Mouse (Mus musculus): ENCODE measurements around the gene Elf3. TPM values are rescaled to one million over a fixed set of nuclear protein-coding genes. Genes with fewer than 3 reads are reported as not detected.
"Not testable (repeated sequence)": the region's sequence is repeated elsewhere in the genome, so short reads cannot be mapped to it uniquely, and the experiment has no call there.

The Elf3 gene
- total RNA-seq (2022): 1 to 10 TPM in 1 of 4 experiments, under 1 TPM in 3; 0.20 to 1.2 (median 0.58) TPM

DNA sequence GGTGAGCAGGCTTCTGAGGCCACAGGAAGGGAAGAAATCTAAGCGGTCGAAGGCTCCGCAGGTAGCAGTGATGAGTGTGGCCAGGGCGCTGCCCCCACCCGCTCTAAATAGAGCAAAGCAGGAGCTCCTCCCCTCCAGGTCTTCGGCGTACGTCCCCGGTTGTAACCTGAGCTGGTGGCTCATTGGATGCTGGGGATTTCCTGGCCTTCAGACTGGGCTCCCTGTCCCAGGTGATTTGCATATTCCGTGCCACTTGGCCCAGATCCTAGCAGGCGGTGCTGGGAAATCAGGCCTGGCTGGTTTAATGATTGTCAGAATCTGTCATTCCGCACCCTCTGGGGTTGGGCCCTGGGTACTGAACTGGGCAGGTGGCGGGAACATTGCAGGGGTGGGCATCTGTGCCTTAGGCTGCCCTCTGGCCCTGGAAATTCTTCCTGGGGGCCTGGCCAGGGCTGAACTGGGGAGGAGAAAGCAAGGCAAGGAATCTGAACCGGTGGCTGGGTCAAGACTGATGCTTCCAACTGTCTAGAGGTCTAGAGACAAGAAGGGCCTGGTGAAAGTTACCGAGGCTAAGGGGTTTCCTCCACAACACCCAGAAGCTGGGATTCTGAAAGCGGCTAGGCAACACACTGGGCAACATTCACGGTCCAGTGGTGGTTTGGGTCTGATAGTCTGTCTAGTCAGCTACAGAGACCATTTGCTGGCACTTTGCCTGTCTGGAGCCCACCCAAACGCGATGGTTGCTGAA is at the start of gene Elf3:
Gene Elf3, minus strand, starts transcription at position 189 of the 748 bp plus-strand sequence.
- peak; percentile 14 to 53 for DNase-seq (ENCODE audit: low spot score in 2 of 2)

DNA sequence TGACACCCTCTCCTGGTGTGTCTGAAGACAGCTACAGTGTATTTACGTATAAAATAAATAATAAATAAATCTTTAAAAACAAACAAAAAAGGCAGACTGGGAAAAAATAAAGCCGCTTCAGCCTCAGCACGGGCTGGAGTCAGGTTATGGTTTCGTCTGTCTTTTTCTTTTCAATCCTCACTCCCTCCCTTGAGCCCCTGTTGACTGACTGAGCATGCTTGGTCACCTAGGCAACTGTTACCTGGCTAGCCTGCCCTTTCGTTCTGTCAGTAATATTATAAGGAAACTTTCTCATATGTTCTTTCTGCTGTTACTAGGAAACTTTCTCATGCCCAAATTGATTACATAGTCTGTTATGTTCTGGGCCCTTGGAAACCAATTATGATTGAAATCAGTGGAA is 32.5 kb upstream of the Elf3 start:
- DNase-seq (ENCODE audit: low spot score in 2 of 2): no peak

DNA sequence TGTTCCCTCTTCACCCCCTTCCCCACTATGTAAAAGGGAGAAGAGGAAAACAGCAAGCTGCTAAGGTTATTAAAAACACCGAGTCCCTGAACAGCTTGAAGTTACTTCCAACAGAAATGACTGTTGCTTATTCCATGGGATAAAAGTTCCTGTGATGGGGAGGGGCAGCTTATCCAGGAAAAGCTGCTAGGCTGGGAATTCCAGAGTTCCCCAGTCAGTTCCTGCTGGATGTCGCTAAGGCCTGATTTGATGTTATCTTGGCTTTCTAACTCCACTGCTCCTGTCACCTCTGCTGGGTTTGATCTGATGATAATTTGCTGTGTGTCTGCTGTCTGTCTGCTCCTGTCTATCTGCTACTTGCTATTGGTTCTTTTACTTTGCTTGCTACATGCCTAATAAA is 27.9 kb upstream of the Elf3 start:
- DNase-seq (ENCODE audit: low spot score in 2 of 2): no peak

- peak; percentile 49 to 57 for DNase-seq (ENCODE audit: low spot score in 2 of 2)
Observed at GRCm38 (mm10) chr1:135283826-135284291, 25.5 kb upstream of the Elf3 start, which contains the start of gene Rnpep. Gene Rnpep (minus strand): TSS chr1:135284084.

DNA sequence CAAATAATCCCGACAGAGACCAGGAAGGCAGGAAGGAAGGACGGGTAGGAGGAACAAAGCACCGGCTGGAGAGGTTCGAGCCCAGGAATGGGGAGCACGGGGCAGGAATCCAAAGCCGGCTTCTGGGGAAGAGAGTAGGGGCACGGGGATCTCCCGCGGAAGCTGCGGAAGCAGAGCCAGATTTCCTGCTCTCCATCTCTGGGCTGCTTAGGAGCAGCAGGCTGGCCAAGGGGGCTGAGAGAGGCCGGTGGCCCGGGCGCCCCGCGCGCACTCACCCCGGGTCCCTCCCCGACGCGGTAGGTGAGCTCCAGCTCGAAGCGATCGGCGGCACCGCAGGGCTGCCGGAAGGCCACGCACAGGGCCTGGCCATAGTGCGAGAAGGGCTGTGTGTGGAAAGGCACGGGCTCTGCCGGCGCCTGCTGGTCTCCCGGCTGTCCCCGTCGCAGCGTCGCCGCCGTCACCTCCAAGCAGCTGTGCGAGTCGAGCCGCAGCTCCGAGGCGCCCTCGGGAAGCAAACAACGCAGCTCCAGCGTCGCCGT is 25.0 kb upstream of the Elf3 start:
- DNase-seq (ENCODE audit: low spot score in 2 of 2): peak; percentile 11 to 23

DNA sequence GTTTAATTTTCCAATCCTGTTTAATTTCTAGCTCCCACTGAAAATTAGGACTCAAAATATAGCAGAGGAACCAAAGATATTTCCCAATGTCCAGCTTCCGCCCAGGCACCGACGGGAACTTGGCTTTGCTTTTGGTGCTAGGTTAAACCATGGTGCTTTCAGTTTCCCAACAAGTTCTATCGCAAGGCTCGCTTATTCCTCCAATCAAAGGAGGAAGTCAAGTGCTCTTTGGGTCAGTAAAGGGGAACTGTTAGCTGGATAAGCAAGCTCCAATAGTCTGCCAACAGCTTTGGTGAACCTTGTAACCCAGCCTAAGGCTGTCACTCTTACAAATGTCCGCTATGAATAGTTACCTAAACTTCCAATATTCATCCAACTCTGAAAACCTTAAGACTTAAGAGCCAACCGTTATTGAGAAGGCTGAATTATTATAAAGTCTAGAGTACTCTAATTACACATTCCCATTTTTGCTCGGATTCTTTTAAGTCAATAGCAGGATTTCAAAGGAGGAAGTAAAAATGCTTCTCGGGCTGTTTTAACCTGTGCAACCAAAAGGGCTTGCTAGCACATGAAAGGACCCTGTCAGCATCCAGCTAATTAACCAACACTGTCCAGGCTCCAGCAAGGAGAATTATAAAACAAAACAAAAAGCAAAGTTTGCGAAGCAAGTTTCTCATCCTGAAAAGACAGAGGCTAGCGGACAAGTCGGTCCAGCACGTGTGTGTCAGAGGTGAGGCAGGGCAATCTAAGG is 24.3 kb upstream of the Elf3 start:
- DNase-seq (ENCODE audit: low spot score in 2 of 2): no peak

GRCm38 (mm10) chr1:135281841-135282240 is 23.5 kb upstream of the Elf3 start:
- DNase-seq (ENCODE audit: low spot score in 2 of 2): no peak

DNA sequence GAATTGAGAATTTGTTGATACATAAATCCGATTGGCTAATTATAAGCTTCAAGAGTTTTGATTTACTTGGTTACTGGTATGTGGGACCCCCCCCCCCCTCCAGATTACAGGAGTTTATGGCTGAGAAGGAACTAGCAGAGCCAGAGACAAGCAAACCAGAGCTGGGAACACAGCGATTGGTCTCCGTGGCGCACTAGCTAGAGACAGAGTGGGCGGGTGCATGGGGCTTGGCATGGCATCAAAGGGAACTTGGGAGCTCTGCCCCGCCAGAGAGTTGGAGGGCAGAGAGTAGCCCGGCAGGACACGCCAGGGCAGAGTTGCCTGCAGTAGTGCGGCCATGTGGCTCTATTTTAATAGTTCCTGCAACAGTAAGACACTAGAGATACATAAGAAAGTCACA is 22.3 kb upstream of the Elf3 start:
- peak; percentile 59 to 70 for DNase-seq (ENCODE audit: low spot score in 2 of 2)

- DNase-seq (ENCODE audit: low spot score in 2 of 2): no peak
Observed at GRCm38 (mm10) chr1:135271371-135271770, 13.0 kb upstream of the Elf3 start.

DNA sequence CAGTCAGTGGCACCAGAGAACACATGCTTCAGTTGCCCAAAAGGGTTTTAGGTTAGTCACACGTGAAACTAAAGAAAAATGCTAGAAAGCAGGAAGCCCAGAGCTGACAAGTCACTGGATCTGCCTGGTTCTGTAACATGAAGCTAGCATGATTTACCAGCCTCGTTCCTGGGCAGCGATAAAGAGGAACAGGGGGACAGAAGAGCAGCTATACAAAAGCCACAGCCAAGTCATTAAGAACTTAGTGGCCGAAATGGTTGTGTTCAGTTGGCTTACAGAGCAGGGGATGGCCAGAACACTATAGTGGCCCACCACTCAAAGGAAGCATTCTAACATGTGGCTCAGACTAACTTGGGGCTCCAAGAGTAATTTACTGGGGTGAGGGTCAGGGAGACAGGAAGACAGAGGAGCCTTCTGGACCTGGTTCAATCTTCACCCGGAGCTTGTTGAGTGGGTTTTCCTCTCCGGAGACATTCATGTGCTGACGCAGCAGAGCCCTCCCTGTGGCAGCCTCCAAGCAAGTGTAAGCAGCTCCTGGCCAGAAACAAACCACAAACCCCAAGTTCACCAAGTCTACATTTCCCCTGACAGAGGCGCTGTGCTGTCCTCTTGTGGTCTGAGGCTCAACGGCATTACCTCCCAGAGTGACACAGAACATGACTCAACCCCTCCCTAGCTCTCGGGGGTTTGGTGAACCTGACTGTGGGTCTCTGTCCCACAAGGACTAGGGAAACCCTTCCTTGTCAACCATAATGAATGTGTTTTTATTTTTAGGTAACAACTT is 9.5 kb upstream of the Elf3 start:
- DNase-seq (ENCODE audit: low spot score in 2 of 2): no peak

GRCm38 (mm10) chr1:135265834-135266233 is 7.5 kb upstream of the Elf3 start:
- DNase-seq (ENCODE audit: low spot score in 2 of 2): no peak

DNA sequence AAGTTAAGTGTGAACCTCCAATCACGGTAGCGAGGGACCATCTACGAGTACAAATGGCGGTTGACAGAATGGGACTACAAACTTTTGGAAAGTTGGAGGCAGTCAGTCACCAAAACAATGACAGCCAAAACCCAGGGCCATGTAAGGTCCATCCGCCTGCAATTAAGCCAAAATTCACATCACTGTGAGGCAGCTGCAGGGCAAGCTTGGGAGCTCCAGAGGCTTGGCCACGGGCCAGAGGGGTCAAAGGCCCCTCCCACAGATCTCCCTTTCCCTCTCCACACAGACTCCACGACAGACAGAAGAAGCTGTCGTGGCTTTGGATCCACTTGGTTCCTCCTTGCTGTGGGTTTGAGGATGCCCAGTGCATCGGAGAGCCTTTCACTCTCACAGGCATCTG is 4.9 kb upstream of the Elf3 start:
- no peak for DNase-seq (ENCODE audit: low spot score in 2 of 2)

DNA sequence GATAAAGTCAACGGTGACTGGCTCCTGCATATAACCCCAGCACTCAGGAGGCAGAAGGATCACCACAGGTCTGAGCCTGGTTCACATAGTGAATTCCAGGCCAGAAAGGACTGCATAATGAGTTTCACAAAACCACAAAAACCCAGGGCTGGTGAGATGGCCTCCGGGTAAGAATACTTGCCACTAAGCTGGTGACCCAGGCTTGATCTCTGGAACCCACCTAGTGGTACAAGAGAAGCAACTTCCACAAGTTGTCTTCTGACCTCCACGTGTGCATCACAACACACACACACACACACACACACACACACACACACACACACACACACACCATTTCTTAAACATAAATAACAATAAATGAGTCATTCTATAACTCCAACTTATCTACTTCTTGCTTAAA is 4.0 kb upstream of the Elf3 start:
- no peak for DNase-seq (ENCODE audit: low spot score in 2 of 2)

- no peak for DNase-seq (ENCODE audit: low spot score in 2 of 2)
Observed at GRCm38 (mm10) chr1:135260931-135261330, 2.6 kb upstream of the Elf3 start.

DNA sequence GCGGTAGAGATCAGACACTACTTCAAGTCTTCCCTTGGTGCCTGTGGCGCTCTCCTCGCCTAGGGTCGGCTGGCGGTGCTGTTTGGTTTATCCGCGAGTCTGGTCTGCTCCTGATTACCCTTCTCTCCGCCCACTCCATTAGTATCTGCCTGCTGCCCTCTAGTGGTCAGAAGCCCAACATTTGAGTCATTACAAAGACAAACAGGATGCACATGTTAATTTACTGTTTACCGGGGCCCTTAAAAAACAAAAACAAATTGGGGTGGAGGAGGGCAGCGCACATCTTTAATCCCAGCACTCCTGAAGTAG is 714 bp upstream of the Elf3 start:
- peak; percentile 51 to 61 for DNase-seq (ENCODE audit: low spot score in 2 of 2)

DNA sequence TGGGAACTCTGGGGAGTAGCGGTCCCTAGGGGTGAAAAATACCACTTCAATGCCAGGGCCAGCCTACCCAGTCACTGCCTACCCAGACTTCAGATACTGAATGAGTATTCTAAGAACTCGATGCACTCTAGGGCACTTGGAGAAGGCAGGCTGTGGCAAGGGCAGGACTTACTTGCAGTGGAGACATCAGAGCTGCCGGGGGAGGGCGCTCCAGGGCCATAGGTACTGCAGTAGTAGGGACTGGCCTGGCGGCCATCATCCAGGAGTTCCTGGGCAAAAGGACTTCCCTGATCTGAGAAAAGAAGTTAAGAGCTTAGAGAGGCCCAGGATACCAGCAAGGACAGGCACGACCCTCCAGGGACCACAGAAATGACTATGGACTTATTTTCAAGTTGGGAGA is 2.1 kb downstream of the Elf3 start:
- no peak for DNase-seq (ENCODE audit: low spot score in 2 of 2)

DNA sequence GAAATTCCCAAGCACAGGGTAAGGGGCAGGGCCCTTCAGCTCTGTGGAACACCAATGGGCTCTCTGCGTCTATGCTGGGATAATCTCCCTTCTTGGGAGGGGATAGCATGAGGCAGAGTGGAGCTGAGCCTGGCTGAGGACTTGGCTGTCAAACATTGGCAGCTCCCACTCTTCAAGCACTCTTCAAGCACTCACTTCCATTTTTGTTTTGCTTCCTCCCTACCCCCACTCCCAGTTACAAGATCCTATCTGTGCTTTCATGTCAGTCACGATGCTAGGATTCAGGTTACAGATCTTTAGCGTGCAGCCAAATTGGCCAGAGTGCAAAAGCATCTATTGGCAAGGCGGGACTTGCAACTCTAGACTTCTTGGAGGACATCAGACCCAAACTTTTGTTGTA is 5.5 kb downstream of the Elf3 start:
- peak; percentile 35 to 65 for DNase-seq (ENCODE audit: low spot score in 2 of 2)

DNA sequence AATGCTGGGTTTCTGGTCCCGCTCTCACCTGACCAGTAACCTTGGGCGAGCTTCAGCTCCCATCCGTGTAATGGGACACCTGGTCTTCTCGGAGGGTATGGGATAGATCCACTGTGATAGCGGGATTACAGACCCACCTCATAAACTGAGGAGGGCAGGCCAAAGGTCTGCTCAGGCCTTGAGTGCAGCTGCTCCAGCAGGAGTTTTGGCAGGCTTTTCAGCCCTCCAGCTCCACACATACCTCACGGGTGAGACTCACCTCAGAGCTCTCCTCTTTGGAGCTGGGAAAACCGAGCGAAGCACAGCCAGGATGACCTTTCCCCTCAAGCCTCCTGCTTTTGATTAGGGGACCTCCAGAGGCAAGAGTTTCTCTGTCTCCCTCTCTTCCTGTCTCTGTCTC is 7.0 kb downstream of the Elf3 start:
- no peak for DNase-seq (ENCODE audit: low spot score in 2 of 2)

- DNase-seq (ENCODE audit: low spot score in 2 of 2): no peak
Observed at GRCm38 (mm10) chr1:135250706-135251105, 7.7 kb downstream of the Elf3 start.

GRCm38 (mm10) chr1:135248434-135248850 is 9.9 kb downstream of the Elf3 start:
- no peak for DNase-seq (ENCODE audit: low spot score in 2 of 2)

DNA sequence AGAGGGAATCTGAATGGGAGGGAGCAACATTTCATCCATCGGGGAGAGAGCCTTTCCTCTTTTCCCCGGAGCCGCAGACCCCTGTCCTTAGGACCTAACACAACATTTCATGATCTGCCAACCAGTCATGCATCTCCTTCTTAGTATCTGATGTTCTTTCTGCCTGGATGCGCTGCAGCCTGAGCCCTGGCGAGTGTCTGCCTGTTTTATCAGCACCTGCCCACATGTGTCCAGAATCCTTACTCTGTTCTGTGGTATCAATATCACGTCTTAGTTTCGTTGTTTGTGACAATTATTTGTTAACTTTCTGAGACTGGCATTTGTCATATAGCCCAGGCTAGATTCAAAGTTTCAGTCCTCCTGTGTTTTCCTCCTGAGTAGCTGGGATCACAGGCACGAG is 14.4 kb downstream of the Elf3 start:
- no peak for DNase-seq (ENCODE audit: low spot score in 2 of 2)

- not testable (repeated sequence) for DNase-seq (ENCODE audit: low spot score in 2 of 2)
Observed at GRCm38 (mm10) chr1:135240206-135240605, 18.2 kb downstream of the Elf3 start.
